Mouse (Mus musculus): ENCODE data around the gene Crtac1.

GRCm38 (mm10) chr19:42430981-42431380 is 602 bp downstream of the Crtac1 start:
- no peak for TF ChIP-seq EP300 (IDR thresholded peaks at IDR 0.05; ENCODE audit: low read depth)
- no peak for TF ChIP-seq CTCF (IDR thresholded peaks at IDR 0.05; ENCODE audit: low read depth)
